ENCODE assay signal across 10 mouse cellular contexts in the genomic region with DNA sequence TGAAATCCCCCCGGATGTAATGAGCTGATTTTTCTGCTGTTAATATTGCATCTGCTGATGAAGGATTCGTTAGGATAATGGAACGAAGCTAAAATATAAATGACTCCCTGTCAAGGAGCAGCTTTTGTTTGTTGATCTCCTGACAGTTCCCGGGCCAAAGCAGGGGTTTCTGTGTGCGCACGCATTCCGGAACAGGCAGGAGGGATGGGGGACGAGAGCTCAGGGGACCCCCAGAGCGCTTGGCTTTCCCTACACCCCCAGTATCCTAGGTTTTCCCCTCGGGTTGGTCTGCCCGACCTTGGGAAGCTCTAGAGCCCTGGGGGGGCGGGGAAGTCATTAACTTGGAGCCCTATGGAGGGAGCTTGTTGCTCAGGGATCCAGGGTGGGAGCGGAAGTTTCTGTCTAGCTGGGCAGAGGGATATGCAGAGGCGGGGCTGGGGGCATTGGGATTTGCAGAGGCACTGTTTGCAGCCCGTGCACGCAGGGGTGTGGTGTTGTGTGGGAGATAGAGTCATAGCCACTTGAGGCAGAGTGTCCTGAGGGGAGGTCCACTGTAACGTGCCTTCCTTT.
DNase-seq lines count a peak whose midpoint lies in the region; ATAC-seq lines count a peak whose summit lies in the region.
"Had no signal": no experiment of that assay in that cellular context is flagged by ENCODE, and none has a peak within 500 bp of the region (broad histone marks: within the 10 kb centered on the region; RNA-seq: fewer than 3 reads in every experiment).

No protein-coding gene starts in this region.

- ATAC-seq in hindbrain, embryonic 16.5 days: no peak
- ATAC-seq in hindbrain, embryonic 11.5 days (ENCODE audit: low FRiP score): no peak

- no peak for DNase-seq in hindbrain, embryonic 10.5 days (ENCODE audit: low spot score)
- DNase-seq in hindbrain, embryonic 11.5 days (ENCODE audit: low spot score): peak; percentile 42
- no peak for DNase-seq in midbrain, embryonic 10.5 days (ENCODE audit: low spot score)
- DNase-seq in cerebellum, postnatal 36 days: no peak
- DNase-seq in cerebellum, adult 9-10 months: no peak
- no peak for DNase-seq in urinary bladder, adult 2 months (ENCODE audit: low spot score)

- H3K4me1 ChIP-seq in hindbrain, embryonic 10.5 days (replicated peaks): peaks cover 97% of the 10 kb centered on the region
- peaks cover 29% of the 10 kb centered on the region for H3K4me1 ChIP-seq in hindbrain, embryonic 16.5 days (ENCODE audit: control insufficient read depth, insufficient read depth, low read depth, low read length)
- H3K4me1 ChIP-seq in brown adipose tissue, adult 24 weeks (ENCODE audit: control insufficient read depth, insufficient read depth, insufficient read length, low read length): peaks cover 16% of the 10 kb centered on the region; the same call in 1 of the 2 replicates
- H3K4me1 ChIP-seq in hindbrain, embryonic 11.5 days (replicated peaks; ENCODE audit: control insufficient read depth, insufficient read depth, low read length): peaks cover 21% of the 10 kb centered on the region
- peaks cover 96% of the 10 kb centered on the region for H3K4me1 ChIP-seq in midbrain, embryonic 10.5 days

- no peak overlapping the region for H3K4me2 ChIP-seq in hindbrain, embryonic 16.5 days (ENCODE audit: low read length)
- no peak overlapping the region for H3K4me2 ChIP-seq in hindbrain, embryonic 11.5 days (replicated peaks; ENCODE audit: low read depth, low read length)

- H3K4me3 ChIP-seq in hindbrain, embryonic 10.5 days: peak overlapping the region; percentile 26; the same call in 1 of the 2 replicates
- H3K4me3 ChIP-seq in hindbrain, embryonic 16.5 days (ENCODE audit: low read length): no peak overlapping the region
- no peak overlapping the region for H3K4me3 ChIP-seq in brown adipose tissue, adult 24 weeks (ENCODE audit: insufficient read depth, low read depth, low read length)
- H3K4me3 ChIP-seq in hindbrain, embryonic 11.5 days (ENCODE audit: low read depth, low read length): no peak overlapping the region
- H3K4me3 ChIP-seq in midbrain, embryonic 10.5 days: peak overlapping the region; percentile 32; the same call in 1 of the 2 replicates
- H3K4me3 ChIP-seq: left cerebral cortex, adult 2 months had no signal

- peaks cover 97% of the 10 kb centered on the region for H3K27me3 ChIP-seq in hindbrain, embryonic 10.5 days (ENCODE audit: insufficient read depth, poor library complexity, severe bottlenecking)
- peaks cover 30% of the 10 kb centered on the region for H3K27me3 ChIP-seq in hindbrain, embryonic 16.5 days (replicated peaks; ENCODE audit: control insufficient read depth, insufficient read depth, low read length)
- H3K27me3 ChIP-seq in hindbrain, embryonic 11.5 days (ENCODE audit: control insufficient read depth, insufficient read depth, low read length): peaks cover 64% of the 10 kb centered on the region
- peaks cover 95% of the 10 kb centered on the region for H3K27me3 ChIP-seq in midbrain, embryonic 10.5 days (ENCODE audit: low read depth, poor library complexity, severe bottlenecking)

- no peaks in the 10 kb centered on the region for H3K9me3 ChIP-seq in hindbrain, embryonic 10.5 days
- H3K9me3 ChIP-seq in hindbrain, embryonic 16.5 days (ENCODE audit: control insufficient read depth, low read length): no peaks in the 10 kb centered on the region
- H3K9me3 ChIP-seq in hindbrain, embryonic 11.5 days (ENCODE audit: control insufficient read depth, low read length): no peaks in the 10 kb centered on the region
- H3K9me3 ChIP-seq in midbrain, embryonic 10.5 days (replicated peaks): no peaks in the 10 kb centered on the region

- H3K36me3 ChIP-seq in hindbrain, embryonic 10.5 days: no peaks in the 10 kb centered on the region
- H3K36me3 ChIP-seq in hindbrain, embryonic 16.5 days (ENCODE audit: control insufficient read depth, insufficient read depth, low read length): no peaks in the 10 kb centered on the region
- H3K36me3 ChIP-seq in hindbrain, embryonic 11.5 days (ENCODE audit: control insufficient read depth, insufficient read depth, low read length): no peaks in the 10 kb centered on the region
- no peaks in the 10 kb centered on the region for H3K36me3 ChIP-seq in midbrain, embryonic 10.5 days

- H3K9ac ChIP-seq in hindbrain, embryonic 16.5 days (ENCODE audit: low read depth, low read length): no peak overlapping the region
- no peak overlapping the region for H3K9ac ChIP-seq in hindbrain, embryonic 11.5 days (ENCODE audit: low read depth, low read length)

- H3K27ac ChIP-seq in hindbrain, embryonic 10.5 days: peak overlapping the region; percentile 75
- no peak overlapping the region for H3K27ac ChIP-seq in hindbrain, embryonic 16.5 days (ENCODE audit: low read depth, low read length)
- H3K27ac ChIP-seq in brown adipose tissue, adult 24 weeks (replicated peaks; ENCODE audit: low read depth, low read length): peak overlapping the region; percentile 44
- H3K27ac ChIP-seq in hindbrain, embryonic 11.5 days (ENCODE audit: low read depth, low read length): no peak overlapping the region
- peak overlapping the region; percentile 70 for H3K27ac ChIP-seq in midbrain, embryonic 10.5 days (replicated peaks)
- H3K27ac ChIP-seq: left cerebral cortex, adult 2 months; macrophage had no signal

- WGBS in hindbrain, embryonic 10.5 days: 19% methylated on average over 17 of the region's 17 CpGs
- 15% methylated on average over 17 of the region's 17 CpGs for WGBS in hindbrain, embryonic 16.5 days
- WGBS in hindbrain, embryonic 11.5 days: 20% methylated on average over 17 of the region's 17 CpGs
- 19% methylated on average over 17 of the region's 17 CpGs for WGBS in midbrain, embryonic 10.5 days

Comparison
In these comparisons a context has a peak if more than half of its experiments do, and no peak if none do; other contexts are left out.
1. H3K27ac ChIP-seq: peak in hindbrain, embryonic 10.5 days (single experiment), brown adipose tissue, adult 24 weeks (single experiment) and midbrain, embryonic 10.5 days (single experiment); none in hindbrain, embryonic 16.5 days (single experiment) and hindbrain, embryonic 11.5 days (single experiment).
2. H3K4me3 ChIP-seq: peak in hindbrain, embryonic 10.5 days (single experiment) and midbrain, embryonic 10.5 days (single experiment); none in hindbrain, embryonic 16.5 days (single experiment), brown adipose tissue, adult 24 weeks (single experiment) and hindbrain, embryonic 11.5 days (single experiment).